Mouse (Mus musculus) ES-E14 (cell line): ENCODE results near the gene Nmur1. TPM values are rescaled to one million over a fixed set of nuclear protein-coding genes. Genes with fewer than 3 reads are reported as not detected.

Source experiments
- DNase-seq: peaks from one replicate; pipeline ENCODE4 v3.0.0-alpha.2; 2013; ENCODE audit warnings: low read depth, low spot score
- H3K27ac ChIP-seq: 2 replicates; pipeline ENCODE4 v1.5.1; 2012; ENCODE audit warnings: low read depth, mild to moderate bottlenecking, low read length, moderate library complexity, mixed read lengths; ENCODE audit not compliant: poor library complexity, insufficient read depth, severe bottlenecking
- H3K36me3 ChIP-seq: 2 replicates; pipeline ENCODE4 v1.6.1; 2012; ENCODE audit warnings: mild to moderate bottlenecking, low read length, moderate library complexity, mixed read lengths; ENCODE audit not compliant: control insufficient read depth, poor library complexity, insufficient read depth, severe bottlenecking
- H3K4me1 ChIP-seq, 2 experiments: fragments of 150-350 bp in 1 of 2; sonication (generic) in 1 of 2; 2 replicates each; pipeline ENCODE4 v1.6.1; 2012; ENCODE audit warnings: low read length in 2 of 2, mild to moderate bottlenecking in 1 of 2, mixed read lengths in 1 of 2; ENCODE audit not compliant: control insufficient read depth in 2 of 2, insufficient read depth in 2 of 2, poor library complexity in 1 of 2
- H3K4me3 ChIP-seq, 2 experiments: fragments of 150-350 bp in 1 of 2; sonication (generic) in 1 of 2; 2 replicates each; pipeline ENCODE4 v1.5.1; 2012; ENCODE audit warnings: low read length in 2 of 2, low read depth in 1 of 2, mild to moderate bottlenecking in 1 of 2, mixed read lengths in 1 of 2; ENCODE audit not compliant: insufficient read depth in 1 of 2, poor library complexity in 1 of 2, severe bottlenecking in 1 of 2
- H3K9ac ChIP-seq: 2 replicates; pipeline ENCODE4 v1.6.1; 2012; ENCODE audit warnings: low read depth, mild to moderate bottlenecking, low read length, mixed read lengths; ENCODE audit not compliant: poor library complexity, insufficient read depth, severe bottlenecking
- H3K9me3 ChIP-seq: fragments of 150-350 bp; sonication (generic); 2 replicates; pipeline ENCODE4 v1.6.1; 2012; ENCODE audit warnings: low read depth, mild to moderate bottlenecking, low read length; ENCODE audit not compliant: control insufficient read depth, insufficient read depth
- CHD2 ChIP-seq: IDR thresholded peaks from 2 replicates; pipeline ENCODE4 v1.6.1; 2014; ENCODE audit warnings: mild to moderate bottlenecking, low read depth, low read length, inconsistent platforms
- HCFC1 ChIP-seq: IDR thresholded peaks from 2 replicates; pipeline ENCODE4 v1.6.1; 2012; ENCODE audit warnings: low read length, inconsistent platforms, borderline replicate concordance; ENCODE audit not compliant: insufficient read depth
- MAFK ChIP-seq: IDR thresholded peaks from 2 replicates; pipeline ENCODE4 v1.6.1; 2014; ENCODE audit warnings: mild to moderate bottlenecking, low read depth, low read length, inconsistent platforms; ENCODE audit not compliant: insufficient read depth
- ZC3H11A ChIP-seq: IDR thresholded peaks from 2 replicates; pipeline ENCODE4 v1.6.1; 2012; ENCODE audit warnings: low read depth, mild to moderate bottlenecking, inconsistent platforms, low read length, borderline replicate concordance
- ZNF384 ChIP-seq: IDR thresholded peaks from 2 replicates; pipeline ENCODE4 v1.6.1; 2012; ENCODE audit warnings: low read depth, low read length, inconsistent platforms
- in situ Hi-C, 2 experiments: fragments of 600-800 bp; cut with MboI; formaldehyde crosslinking; loops; one replicate each; pipeline ENCODE4 v1.15.1; 2025; ENCODE audit warnings: low sequenced_read_pairs in 2 of 2, inconsistent platforms in 1 of 2; ENCODE audit not compliant: unreplicated experiment in 2 of 2
- total RNA-seq: library from RNA; depleted of rRNA; stranded (reverse); fragments of 300-350 nt; gene quantifications from 2 replicates; pipeline ENCODE4 v1.2.3, GENCODE M21; 2012

The Nmur1 gene
- total RNA-seq, 1 experiment: 0.18 TPM

GRCm38 (mm10) chr1:86414715-86415114 is 11.3 kb downstream of the Nmur1 start:
- no peak overlapping the region for H3K9ac ChIP-seq
- peaks cover 0 to 4% of the 10 kb centered on the region in 2 experiments; a peak in 1 of 4 replicates for H3K4me1 ChIP-seq
- DNase-seq: no peak
- H3K27ac ChIP-seq: no peak overlapping the region
- no peak overlapping the region for H3K4me3 ChIP-seq
- TF ChIP-seq CHD2 (no peak), ZNF384 (no peak), HCFC1 (no peak), ZC3H11A (no peak), MAFK (no peak)
- in situ Hi-C loops: no loop called here
- no peaks in the 10 kb centered on the region for H3K9me3 ChIP-seq
- H3K36me3 ChIP-seq: no peaks in the 10 kb centered on the region

- no peak for DNase-seq
- TF ChIP-seq CHD2 (no peak), HCFC1 (no peak), ZNF384 (no peak), MAFK (no peak), ZC3H11A (no peak)
- Histone ChIP-seq H3K36me3 (no peaks in the 10 kb centered on the region), H3K27ac (no peak overlapping the region), H3K4me3 (no peak overlapping the region), H3K9me3 (no peaks in the 10 kb centered on the region), H3K9ac (no peak overlapping the region), H3K4me1 (no peaks in the 10 kb centered on the region)
- in situ Hi-C loops: no loop called here
Observed at GRCm38 (mm10) chr1:86409476-86409875, 16.6 kb downstream of the Nmur1 start.

DNA sequence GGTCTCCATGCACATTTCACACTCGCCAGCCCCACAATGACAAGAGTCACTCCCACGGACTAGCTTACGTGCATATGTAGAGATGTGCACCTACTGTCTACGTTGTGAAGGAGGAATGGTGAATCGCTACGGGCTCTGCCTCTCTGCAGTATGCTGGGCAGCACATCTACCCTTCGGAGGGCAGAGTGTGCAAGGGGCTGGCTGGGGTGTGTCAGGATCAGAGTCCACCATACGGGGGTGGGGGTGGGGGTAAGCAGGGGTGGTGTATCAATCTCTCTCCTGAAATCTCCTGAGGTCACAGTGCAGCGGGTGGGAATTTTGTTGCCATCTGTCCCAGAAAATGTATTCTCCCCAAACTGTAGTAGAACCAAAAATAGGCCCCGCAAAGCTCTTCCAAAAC is 17.5 kb downstream of the Nmur1 start:
- Histone ChIP-seq H3K9ac (no peak overlapping the region), H3K9me3 (no peaks in the 10 kb centered on the region), H3K4me3 (no peak overlapping the region), H3K36me3 (no peaks in the 10 kb centered on the region), H3K27ac (no peak overlapping the region), H3K4me1 (no peaks in the 10 kb centered on the region)
- in situ Hi-C loops: no loop called here
- DNase-seq: no peak
- no peak for TF ChIP-seq CHD2
- no peak for TF ChIP-seq ZC3H11A
- TF ChIP-seq MAFK: no peak
- TF ChIP-seq ZNF384: no peak
- no peak for TF ChIP-seq HCFC1

DNA sequence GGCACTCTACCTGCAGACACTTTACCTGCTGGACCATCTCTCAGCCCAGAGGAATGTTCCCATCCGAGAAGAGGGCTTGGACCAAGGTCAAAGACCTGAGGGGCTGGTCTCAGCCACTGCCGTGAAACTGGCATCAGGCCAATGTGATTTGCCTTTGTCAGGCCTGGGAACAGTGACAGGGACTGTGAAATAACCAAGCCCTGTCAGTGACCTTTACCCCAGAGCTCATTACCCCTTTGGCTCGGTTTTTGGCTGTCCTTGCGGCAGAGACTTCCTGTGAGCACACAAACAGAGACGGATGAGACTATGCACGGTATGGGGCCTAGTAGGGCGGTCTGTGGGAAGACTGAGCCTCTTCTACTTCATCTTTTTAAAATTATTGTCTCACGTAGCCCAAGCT is 19.1 kb downstream of the Nmur1 start:
- Histone ChIP-seq H3K27ac (no peak overlapping the region), H3K4me1 (no peaks in the 10 kb centered on the region), H3K36me3 (no peaks in the 10 kb centered on the region), H3K4me3 (no peak overlapping the region), H3K9ac (no peak overlapping the region), H3K9me3 (no peaks in the 10 kb centered on the region)
- in situ Hi-C loops: no loop called here
- DNase-seq: no peak
- TF ChIP-seq MAFK (no peak), HCFC1 (no peak), CHD2 (no peak), ZC3H11A (no peak), ZNF384 (no peak)

GRCm38 (mm10) chr1:86406313-86406712 is 19.7 kb downstream of the Nmur1 start:
- in situ Hi-C loops: no loop called here
- Histone ChIP-seq H3K27ac (no peak overlapping the region), H3K9ac (no peak overlapping the region), H3K4me1 (no peaks in the 10 kb centered on the region), H3K36me3 (no peaks in the 10 kb centered on the region), H3K4me3 (no peak overlapping the region), H3K9me3 (no peaks in the 10 kb centered on the region)
- TF ChIP-seq CHD2: no peak
- no peak for TF ChIP-seq ZC3H11A
- no peak for TF ChIP-seq MAFK
- TF ChIP-seq ZNF384: no peak
- TF ChIP-seq HCFC1: no peak
- DNase-seq: no peak
